Mouse (Mus musculus) neural tube, embryonic 14.5 days (tissue): ENCODE measurements around the gene Cds2. TPM values are rescaled to one million over a fixed set of nuclear protein-coding genes. Genes with fewer than 3 reads are reported as not detected.

Experiments
- ATAC-seq: fragments of 200-750 bp; cut with Nextera tagmentation; 2 replicates; pipeline ENCODE4 v1.8.0; 2017; ENCODE audit warnings: low read depth, mild to moderate bottlenecking, moderate TSS enrichment, moderate library complexity
- H3K27ac ChIP-seq: fragments of 300-500 bp; sonication (generic); 2 replicates; pipeline ENCODE4 v1.5.1; 2014; ENCODE audit warnings: low read depth, mild to moderate bottlenecking, control low read depth, low read length, moderate library complexity, mixed read lengths
- H3K27me3 ChIP-seq: fragments of 300-500 bp; sonication (generic); 2 replicates; pipeline ENCODE4 v1.6.1; 2014; ENCODE audit warnings: low read length; ENCODE audit not compliant: control insufficient read depth, insufficient read depth
- H3K36me3 ChIP-seq: fragments of 300-500 bp; sonication (generic); 2 replicates; pipeline ENCODE4 v1.6.1; 2014; ENCODE audit warnings: low read length, mixed read lengths; ENCODE audit not compliant: control insufficient read depth, insufficient read depth
- H3K4me1 ChIP-seq: fragments of 300-500 bp; sonication (generic); 2 replicates; pipeline ENCODE4 v1.6.1; 2014; ENCODE audit warnings: low read length; ENCODE audit not compliant: control insufficient read depth, insufficient read depth
- H3K4me2 ChIP-seq: fragments of 300-500 bp; sonication (generic); 2 replicates; pipeline ENCODE4 v1.6.1; 2014; ENCODE audit warnings: mild to moderate bottlenecking, low read depth, low read length, control low read depth
- H3K4me3 ChIP-seq: fragments of 300-500 bp; sonication (generic); 2 replicates; pipeline ENCODE4 v1.5.1; 2014; ENCODE audit warnings: low read depth, low read length, control low read depth, mixed read lengths
- H3K9ac ChIP-seq: fragments of 300-500 bp; sonication (generic); replicated peaks from 2 replicates; pipeline ENCODE4 v1.6.1; 2014; ENCODE audit warnings: low read depth, mild to moderate bottlenecking, control low read depth, low read length, mixed read lengths
- H3K9me3 ChIP-seq: fragments of 300-500 bp; sonication (generic); 2 replicates; pipeline ENCODE4 v1.6.1; 2016; ENCODE audit warnings: low read length; ENCODE audit not compliant: control insufficient read depth
- WGBS: fragments of 180-500 bp; shearing (Covaris S2); extraction: QIAGEN DNeasy Blood & Tissue Kit; methylation state at CpG from one replicate; pipeline ENCODE4 v1.1.7; 2014; 5-methylcytosine and 5-hydroxymethylcytosine counted together
- polyA plus RNA-seq: library from polyadenylated mRNA; unstranded; fragments of >200 nt; fragmentation: Nextera tagmentation; extraction: Ambion mirVana; gene quantifications from 2 replicates; pipeline ENCODE4 v1.2.1, GENCODE M21; 2014

The Cds2 gene
- polyA plus RNA-seq, 1 experiment from 2014 or later: 52.8 TPM

- Histone ChIP-seq H3K27me3 (no peaks in the 10 kb centered on the region), H3K9ac (no peak overlapping the region), H3K9me3 (no peaks in the 10 kb centered on the region), H3K4me3 (no peak overlapping the region), H3K27ac (0 out of 2 replicates have a peak overlapping the region, but pooled peaks have one; percentile 12), H3K4me2 (no peak overlapping the region), H3K4me1 (no peaks in the 10 kb centered on the region), H3K36me3 (no peaks in the 10 kb centered on the region)
- WGBS: 44% methylated on average over 8 of the region's 8 CpGs
- peak; percentile 85; the same call in 1 of the 2 replicates for ATAC-seq
These were observed 53.3 kb downstream of the Cds2 start for GRCm38 (mm10) chr2:132316041-132316808.

DNA sequence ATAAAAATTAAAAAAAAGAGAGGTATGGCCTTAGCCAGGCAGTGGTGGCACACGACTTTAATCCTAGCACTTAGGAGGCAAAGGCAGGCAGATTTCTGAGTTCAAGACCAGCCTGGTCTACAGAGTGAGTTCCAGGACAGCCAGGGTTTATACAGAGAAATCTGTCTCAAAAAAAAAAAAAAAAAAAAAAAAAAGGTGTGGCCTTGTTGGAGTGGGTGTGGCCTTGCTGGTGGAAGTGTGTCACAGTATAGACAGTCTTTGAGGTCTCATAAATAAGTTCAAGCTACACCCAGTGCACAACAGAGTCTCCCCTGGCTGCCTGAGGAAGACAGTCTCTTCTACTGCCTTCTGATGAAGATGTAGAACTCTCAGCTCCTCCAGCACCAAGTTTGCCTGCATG is 54.2 kb downstream of the Cds2 start:
- Histone ChIP-seq H3K4me2 (no peak overlapping the region), H3K4me1 (no peaks in the 10 kb centered on the region), H3K27ac (no peak overlapping the region), H3K9me3 (no peaks in the 10 kb centered on the region), H3K4me3 (no peak overlapping the region), H3K36me3 (no peaks in the 10 kb centered on the region), H3K9ac (no peak overlapping the region), H3K27me3 (no peaks in the 10 kb centered on the region)
- 77% methylated on average over 1 of the region's 1 CpGs for WGBS
- no peak for ATAC-seq

DNA sequence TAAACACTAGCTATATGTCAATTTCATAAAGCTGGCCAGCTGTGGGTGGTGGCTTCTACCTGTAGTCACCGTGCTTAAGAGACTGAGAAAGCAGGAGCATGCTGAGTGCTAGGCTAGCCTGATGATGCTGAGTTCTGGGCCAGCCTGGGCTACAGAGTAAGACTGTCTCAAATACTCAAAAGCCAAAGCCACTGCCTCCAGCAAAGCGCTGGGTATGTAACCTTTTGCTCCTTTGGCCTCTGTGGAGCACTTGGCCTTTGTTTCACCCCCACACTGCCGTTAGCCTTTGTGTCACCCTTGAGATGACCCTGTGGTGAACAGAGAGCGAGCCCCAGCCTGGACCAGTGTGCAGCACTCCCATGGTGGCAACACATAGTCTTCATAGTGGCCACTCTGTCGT is 57.6 kb downstream of the Cds2 start:
- no peak overlapping the region for H3K9ac ChIP-seq
- H3K27ac ChIP-seq: no peak overlapping the region
- WGBS: 67% methylated on average over 5 of the region's 5 CpGs
- H3K4me2 ChIP-seq: no peak overlapping the region
- H3K4me3 ChIP-seq: no peak overlapping the region
- H3K27me3 ChIP-seq: no peaks in the 10 kb centered on the region
- ATAC-seq: no peak
- H3K36me3 ChIP-seq: no peaks in the 10 kb centered on the region
- H3K9me3 ChIP-seq: no peaks in the 10 kb centered on the region
- H3K4me1 ChIP-seq: no peaks in the 10 kb centered on the region

GRCm38 (mm10) chr2:132323541-132323940 is 60.6 kb downstream of the Cds2 start:
- ATAC-seq: no peak
- Histone ChIP-seq H3K4me1 (no peaks in the 10 kb centered on the region), H3K9ac (no peak overlapping the region), H3K27ac (no peak overlapping the region), H3K36me3 (no peaks in the 10 kb centered on the region), H3K4me2 (no peak overlapping the region), H3K4me3 (no peak overlapping the region), H3K27me3 (no peaks in the 10 kb centered on the region), H3K9me3 (no peaks in the 10 kb centered on the region)
- 70% methylated on average over 4 of the region's 4 CpGs for WGBS

- no peak overlapping the region for H3K4me2 ChIP-seq
- no peaks in the 10 kb centered on the region for H3K4me1 ChIP-seq
- H3K36me3 ChIP-seq: no peaks in the 10 kb centered on the region
- no peak overlapping the region for H3K4me3 ChIP-seq
- no peaks in the 10 kb centered on the region for H3K27me3 ChIP-seq
- ATAC-seq: no peak
- no peak overlapping the region for H3K9ac ChIP-seq
- WGBS: 78% methylated on average over 2 of the region's 2 CpGs
- H3K27ac ChIP-seq: no peak overlapping the region
- H3K9me3 ChIP-seq: no peaks in the 10 kb centered on the region
These were observed 74.3 kb downstream of the Cds2 start for GRCm38 (mm10) chr2:132337202-132337601.

DNA sequence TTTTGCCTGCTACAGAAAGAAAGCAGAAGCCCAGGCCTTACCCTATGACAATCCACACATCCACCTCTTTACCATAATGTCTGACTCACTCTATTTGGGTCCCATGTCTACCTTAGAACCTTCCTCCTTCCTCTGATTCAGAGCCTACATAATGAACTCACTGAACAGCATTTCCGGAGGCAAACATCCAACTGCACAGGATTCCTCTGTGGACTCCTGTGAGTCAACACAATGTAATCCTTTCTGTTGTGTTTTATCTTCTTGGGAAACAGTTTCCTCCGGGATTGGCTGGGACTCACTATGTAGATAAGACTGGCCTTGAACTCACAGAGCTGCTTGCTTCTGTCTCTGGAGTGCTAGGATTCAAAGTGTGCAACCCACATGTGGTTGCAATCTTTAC is 77.4 kb downstream of the Cds2 start:
- H3K27ac ChIP-seq: no peak overlapping the region
- H3K36me3 ChIP-seq: no peaks in the 10 kb centered on the region
- H3K27me3 ChIP-seq: no peaks in the 10 kb centered on the region
- 83% methylated on average over 2 of the region's 2 CpGs for WGBS
- H3K9me3 ChIP-seq: no peaks in the 10 kb centered on the region
- H3K4me1 ChIP-seq: no peaks in the 10 kb centered on the region
- H3K9ac ChIP-seq: no peak overlapping the region
- H3K4me2 ChIP-seq: no peak overlapping the region
- no peak for ATAC-seq
- H3K4me3 ChIP-seq: no peak overlapping the region

- H3K27me3 ChIP-seq: no peaks in the 10 kb centered on the region
- no peak for ATAC-seq
- WGBS: 94% methylated on average over 3 of the region's 3 CpGs
- H3K36me3 ChIP-seq: no peaks in the 10 kb centered on the region
- no peak overlapping the region for H3K9ac ChIP-seq
- H3K4me2 ChIP-seq: no peak overlapping the region
- H3K4me3 ChIP-seq: no peak overlapping the region
- H3K27ac ChIP-seq: no peak overlapping the region
- no peaks in the 10 kb centered on the region for H3K9me3 ChIP-seq
- no peaks in the 10 kb centered on the region for H3K4me1 ChIP-seq
These were observed 78.3 kb downstream of the Cds2 start for GRCm38 (mm10) chr2:132341293-132341692.

- WGBS: 91% methylated on average over 11 of the region's 11 CpGs
- H3K36me3 ChIP-seq: no peaks in the 10 kb centered on the region
- no peak overlapping the region for H3K9ac ChIP-seq
- H3K27ac ChIP-seq: no peak overlapping the region
- no peaks in the 10 kb centered on the region for H3K27me3 ChIP-seq
- no peaks in the 10 kb centered on the region for H3K4me1 ChIP-seq
- H3K9me3 ChIP-seq: no peaks in the 10 kb centered on the region
- H3K4me2 ChIP-seq: no peak overlapping the region
- H3K4me3 ChIP-seq: no peak overlapping the region
- no peak for ATAC-seq
These were observed 80.9 kb downstream of the Cds2 start for GRCm38 (mm10) chr2:132343846-132344245.
